Mouse (Mus musculus) intestine, postnatal 0 days (tissue): ENCODE results near the gene Akap1. TPM values are rescaled to one million over a fixed set of nuclear protein-coding genes. Genes with fewer than 3 reads are reported as not detected.

Source experiments
- ATAC-seq: fragments of 200-750 bp; cut with Nextera tagmentation; 2 replicates; pipeline ENCODE4 v1.8.0; 2017; ENCODE audit warnings: mild to moderate bottlenecking, moderate TSS enrichment, moderate library complexity
- H3K27ac ChIP-seq: fragments of 300-500 bp; sonication (generic); 2 replicates; pipeline ENCODE4 v1.5.1; 2014; ENCODE audit warnings: mild to moderate bottlenecking, low read depth, low read length, moderate library complexity
- H3K27me3 ChIP-seq: fragments of 300-500 bp; sonication (generic); replicated peaks from 2 replicates; pipeline ENCODE4 v1.6.1; 2014; ENCODE audit warnings: low read length, mixed read lengths; ENCODE audit not compliant: control insufficient read depth, insufficient read depth
- H3K36me3 ChIP-seq: fragments of 300-500 bp; sonication (generic); 2 replicates; pipeline ENCODE4 v1.6.1; 2014; ENCODE audit warnings: mild to moderate bottlenecking, moderate library complexity; ENCODE audit not compliant: control insufficient read depth, insufficient read depth
- H3K4me1 ChIP-seq: fragments of 300-500 bp; sonication (generic); replicated peaks from 2 replicates; pipeline ENCODE4 v1.6.1; 2014; ENCODE audit warnings: antibody characterized with exemption, low read length, mixed read lengths; ENCODE audit not compliant: control insufficient read depth, insufficient read depth
- H3K4me2 ChIP-seq: fragments of 300-500 bp; sonication (generic); replicated peaks from 2 replicates; pipeline ENCODE4 v1.6.1; 2014; ENCODE audit warnings: low read depth, mild to moderate bottlenecking, moderate library complexity
- H3K4me3 ChIP-seq: fragments of 300-500 bp; sonication (generic); 2 replicates; pipeline ENCODE4 v1.5.1; 2014; ENCODE audit warnings: low read depth, low read length
- H3K9ac ChIP-seq: fragments of 300-500 bp; sonication (generic); 2 replicates; pipeline ENCODE4 v1.6.1; 2014; ENCODE audit warnings: mild to moderate bottlenecking, low read depth, low read length
- H3K9me3 ChIP-seq: fragments of 300-500 bp; sonication (generic); 2 replicates; pipeline ENCODE4 v1.6.1; 2016; ENCODE audit warnings: mixed run types; ENCODE audit not compliant: control insufficient read depth
- CTCF ChIP-seq: sonication (generic); IDR thresholded peaks from 2 replicates; pipeline ENCODE4 v1.5.1; 2016; ENCODE audit warnings: low read depth, mild to moderate bottlenecking, control low read depth, antibody characterized with exemption, moderate library complexity
- WGBS: fragments of 180-500 bp; shearing (Covaris S2); extraction: QIAGEN DNeasy Blood & Tissue Kit; methylation state at CpG from one replicate; pipeline ENCODE4 v1.1.7; 2014; 5-methylcytosine and 5-hydroxymethylcytosine counted together
- polyA plus RNA-seq: library from polyadenylated mRNA; unstranded; fragments of >200 nt; fragmentation: Nextera tagmentation; extraction: Ambion mirVana; gene quantifications from 2 replicates; pipeline ENCODE4 v1.2.1, GENCODE M21; 2015

The Akap1 gene
- polyA plus RNA-seq, 1 experiment from 2014 or later, result 12.4 TPM

- no peaks in the 10 kb centered on the region for H3K9me3 ChIP-seq
- WGBS, result 48% methylated on average over 8 of the region's 8 CpGs
- H3K27me3 ChIP-seq, result no peaks in the 10 kb centered on the region
- H3K27ac ChIP-seq, result no peak overlapping the region
- peaks cover 28% of the 10 kb centered on the region for H3K36me3 ChIP-seq
- H3K4me1 ChIP-seq, result 0 out of 2 replicates have a peak, but pooled peaks cover 9% of the 10 kb centered on the region
- TF ChIP-seq CTCF, result no peak
- no peak overlapping the region for H3K4me3 ChIP-seq
- H3K9ac ChIP-seq, result no peak overlapping the region
- no peak for ATAC-seq
- H3K4me2 ChIP-seq, result no peak overlapping the region
These were observed 16.9 kb downstream of the Akap1 start for GRCm38 (mm10) chr11:88847281-88848006.

- H3K4me2 ChIP-seq, result no peak overlapping the region
- no peak overlapping the region for H3K9ac ChIP-seq
- WGBS, result 92% methylated on average over 5 of the region's 5 CpGs
- H3K36me3 ChIP-seq, result peaks cover 32% of the 10 kb centered on the region
- H3K27me3 ChIP-seq, result no peaks in the 10 kb centered on the region
- ATAC-seq, result no peak
- H3K9me3 ChIP-seq, result no peaks in the 10 kb centered on the region
- 0 out of 2 replicates have a peak, but pooled peaks cover 5% of the 10 kb centered on the region for H3K4me1 ChIP-seq
- TF ChIP-seq CTCF, result no peak
- H3K27ac ChIP-seq, result no peak overlapping the region
- no peak overlapping the region for H3K4me3 ChIP-seq
These were observed 20.0 kb downstream of the Akap1 start for GRCm38 (mm10) chr11:88844384-88844783.

GRCm38 (mm10) chr11:88843305-88843704 is 21.1 kb downstream of the Akap1 start:
- 92% methylated on average over 10 of the region's 10 CpGs for WGBS
- ATAC-seq, result no peak
- H3K4me2 ChIP-seq, result no peak overlapping the region

GRCm38 (mm10) chr11:88842315-88842975 is 21.9 kb downstream of the Akap1 start:
- Histone ChIP-seq H3K27me3 (no peaks in the 10 kb centered on the region), H3K9ac (no peak overlapping the region), H3K27ac (no peak overlapping the region), H3K4me2 (no peak overlapping the region), H3K36me3 (peaks cover 51% of the 10 kb centered on the region), H3K4me3 (no peak overlapping the region), H3K9me3 (no peaks in the 10 kb centered on the region), H3K4me1 (no peaks in the 10 kb centered on the region)
- no peak for TF ChIP-seq CTCF
- 92% methylated on average over 13 of the region's 13 CpGs for WGBS
- ATAC-seq, result no peak

More at GRCm38 (mm10) chr11:88843305-88843704, 21.1 kb downstream of the Akap1 start:
- H3K4me1 ChIP-seq, result no peaks in the 10 kb centered on the region
- H3K27ac ChIP-seq, result no peak overlapping the region
- no peak for TF ChIP-seq CTCF
- no peak overlapping the region for H3K4me3 ChIP-seq
- H3K9ac ChIP-seq, result no peak overlapping the region
- H3K36me3 ChIP-seq, result peaks cover 42% of the 10 kb centered on the region
- H3K9me3 ChIP-seq, result no peaks in the 10 kb centered on the region
- H3K27me3 ChIP-seq, result no peaks in the 10 kb centered on the region

GRCm38 (mm10) chr11:88841406-88841805 is 23.0 kb downstream of the Akap1 start:
- ATAC-seq, result peak; percentile 22; the same call in 1 of the 2 replicates
- no peak overlapping the region for H3K4me3 ChIP-seq
- no peaks in the 10 kb centered on the region for H3K4me1 ChIP-seq
- H3K27ac ChIP-seq, result no peak overlapping the region
- peaks cover 61% of the 10 kb centered on the region for H3K36me3 ChIP-seq
- no peaks in the 10 kb centered on the region for H3K9me3 ChIP-seq
- no peak for TF ChIP-seq CTCF
- H3K9ac ChIP-seq, result no peak overlapping the region
- 45% methylated on average over 6 of the region's 6 CpGs for WGBS
- no peak overlapping the region for H3K4me2 ChIP-seq
- H3K27me3 ChIP-seq, result no peaks in the 10 kb centered on the region

DNA sequence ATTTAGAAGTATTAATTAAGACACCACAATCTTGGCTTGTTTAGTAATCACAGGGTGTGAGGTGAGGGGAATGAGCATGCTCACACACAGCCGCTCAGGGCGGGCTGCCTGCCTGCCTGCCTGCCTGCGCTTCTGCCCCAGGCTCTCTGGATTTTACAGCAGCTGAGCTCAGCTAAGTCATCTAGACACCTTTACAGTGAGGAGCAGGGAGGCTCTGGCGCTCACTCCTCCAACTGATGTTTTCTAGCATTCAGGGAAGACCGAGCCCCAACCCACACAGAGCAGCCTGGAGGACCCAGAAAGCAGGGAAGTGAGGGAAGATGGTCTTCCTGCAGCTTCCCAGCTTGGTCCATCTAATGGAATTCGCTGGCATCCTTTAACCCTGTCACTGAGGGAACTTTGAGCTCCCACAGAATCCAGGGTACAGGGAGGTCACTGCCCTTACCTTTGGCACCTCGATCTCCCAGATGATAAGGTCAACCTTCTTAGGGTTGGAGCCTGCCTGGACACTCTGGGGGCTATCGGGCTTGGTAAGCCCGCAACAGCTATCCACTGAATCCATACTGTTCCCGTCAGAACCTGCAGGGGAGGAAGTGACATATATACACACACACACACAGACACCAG is 23.5 kb downstream of the Akap1 start:
- H3K36me3 ChIP-seq, result peaks cover 65% of the 10 kb centered on the region
- no peak for ATAC-seq
- no peak overlapping the region for H3K9ac ChIP-seq

More for the DNA sequence above, 23.5 kb downstream of the Akap1 start:
- 84% methylated on average over 10 of the region's 10 CpGs for WGBS
- no peaks in the 10 kb centered on the region for H3K27me3 ChIP-seq
- H3K4me2 ChIP-seq, result no peak overlapping the region
- no peaks in the 10 kb centered on the region for H3K4me1 ChIP-seq
- H3K27ac ChIP-seq, result no peak overlapping the region
- H3K4me3 ChIP-seq, result no peak overlapping the region
- no peaks in the 10 kb centered on the region for H3K9me3 ChIP-seq
- no peak for TF ChIP-seq CTCF
